7 mouse cellular contexts compared by ENCODE assay signal in genomic region chr19:53557267-53557936, GRCm38 (mm10). TPM values are rescaled to one million over a fixed set of nuclear protein-coding genes. Genes with fewer than 3 reads are reported as not detected.
DNase-seq lines count a peak whose midpoint lies in the region; ATAC-seq lines count a peak whose summit lies in the region.

No protein-coding gene starts in this region.

- 0 out of 2 replicates have a peak overlapping the region, but pooled peaks have one; percentile 6 for H3K27ac ChIP-seq in limb, embryonic 13.5 days
- H3K27ac ChIP-seq in stomach, embryonic 15.5 days: no peak overlapping the region

- 28% methylated on average over 20 of the region's 20 CpGs for whole genome bisulfite sequencing in limb, embryonic 13.5 days
- WGBS in stomach, embryonic 15.5 days: 29% methylated on average over 20 of the region's 20 CpGs

- H3K27me3 ChIP-seq in limb, embryonic 13.5 days: no peaks in the 10 kb centered on the region
- no peaks in the 10 kb centered on the region for H3K27me3 ChIP-seq in stomach, embryonic 15.5 days (replicated peaks)

- peak; percentile 84 for ATAC-seq in limb, embryonic 13.5 days (ENCODE audit: low FRiP score, low read depth)
- ATAC-seq in stomach, embryonic 15.5 days (ENCODE audit: insufficient read depth, low FRiP score, low read depth): peak; percentile 63; the same call in 1 of the 2 replicates

- H3K4me1 ChIP-seq in limb, embryonic 13.5 days: peaks cover 15% of the 10 kb centered on the region
- peaks cover 8% of the 10 kb centered on the region; the same call in 1 of the 2 replicates for H3K4me1 ChIP-seq in stomach, embryonic 15.5 days

- H3K4me2 ChIP-seq in limb, embryonic 13.5 days (replicated peaks): peak overlapping the region; percentile 62
- H3K4me2 ChIP-seq in stomach, embryonic 15.5 days: peak overlapping the region; percentile 46

- intact Hi-C loops in heart, postnatal 10 days (cut with DNase I): no loop called here

- H3K36me3 ChIP-seq in limb, embryonic 13.5 days: no peaks in the 10 kb centered on the region
- no peaks in the 10 kb centered on the region for H3K36me3 ChIP-seq in stomach, embryonic 15.5 days

- peak overlapping the region; percentile 28 for H3K4me3 ChIP-seq in limb, embryonic 13.5 days
- H3K4me3 ChIP-seq in stomach, embryonic 15.5 days (replicated peaks): peak overlapping the region; percentile 17; the same call in 1 of the 2 replicates

- H3K9ac ChIP-seq in limb, embryonic 13.5 days: peak overlapping the region; percentile 48; the same call in 1 of the 2 replicates
- H3K9ac ChIP-seq in stomach, embryonic 15.5 days: no peak overlapping the region

- DNase-seq in B cell, adult 2 months: peak; percentile 28 to 31
- peak; percentile 68 for DNase-seq in ES-CJ7 (ENCODE audit: low read depth, low spot score)
- DNase-seq in heart, postnatal 10 days: peak; percentile 48 to 63
- DNase-seq in frontal cortex, postnatal 36 days (ENCODE audit: low spot score in 2 of 2): no peak
- DNase-seq in layer of hippocampus, postnatal 14 days (ENCODE audit: low spot score in 2 of 2): no peak

- H3K9me3 ChIP-seq in limb, embryonic 13.5 days: no peaks in the 10 kb centered on the region
- no peaks in the 10 kb centered on the region; the same call in 1 of the 2 replicates for H3K9me3 ChIP-seq in stomach, embryonic 15.5 days

RNA-seq across cellular contexts. Expression of gene Dusp5, which starts 28.5 kb away (rescaled TPM):
- 10 to 100 TPM; 10.3 to 14.2 TPM for total RNA-seq in heart, postnatal 10 days (2021)
- polyA plus RNA-seq in limb, embryonic 13.5 days (2015; fragmentation: Nextera tagmentation; extraction: Ambion mirVana): 2.1 and 2.6 TPM in 2 replicates
- 7.2 and 7.4 TPM in 2 replicates for polyA plus RNA-seq in stomach, embryonic 15.5 days (2015; fragmentation: Nextera tagmentation; extraction: Ambion mirVana)
- total RNA-seq in layer of hippocampus, postnatal 14 days (2021): 10 to 100 TPM; 16.9 to 19.8 TPM

RNA-seq across cellular contexts. Expression of gene Nutf2-ps1, which starts 31.5 kb away (rescaled TPM):
- 100 to 1,000 TPM in 1 of 2 experiments, 10 to 100 TPM in 1; 81.9 to 104 TPM for total RNA-seq in heart, postnatal 10 days (2021)
- polyA plus RNA-seq in limb, embryonic 13.5 days (2015; fragmentation: Nextera tagmentation; extraction: Ambion mirVana): 373 and 383 TPM in 2 replicates
- polyA plus RNA-seq in stomach, embryonic 15.5 days (2015; fragmentation: Nextera tagmentation; extraction: Ambion mirVana): 377 and 407 TPM in 2 replicates
- total RNA-seq in layer of hippocampus, postnatal 14 days (2021): 10 to 100 TPM; 29.8 to 45.3 TPM

RNA-seq across cellular contexts. Expression of gene Smc3, which starts 42.8 kb away (rescaled TPM):
- 10 to 100 TPM; 26.3 to 29.6 TPM for total RNA-seq in heart, postnatal 10 days (2021)
- 79.1 and 83.6 TPM in 2 replicates for polyA plus RNA-seq in limb, embryonic 13.5 days (2015; fragmentation: Nextera tagmentation; extraction: Ambion mirVana)
- polyA plus RNA-seq in stomach, embryonic 15.5 days (2015; fragmentation: Nextera tagmentation; extraction: Ambion mirVana): 65.5 and 67.4 TPM in 2 replicates
- total RNA-seq in layer of hippocampus, postnatal 14 days (2021): 10 to 100 TPM; 34.8 to 37.3 TPM

Comparison
In these comparisons a context has a peak if more than half of its experiments do, and no peak if none do; other contexts are left out.
1. DNase-seq: peak in B cell, adult 2 months (2 of 2), ES-CJ7 (single experiment) and heart, postnatal 10 days (2 of 2); none in frontal cortex, postnatal 36 days (0 of 2) and layer of hippocampus, postnatal 14 days (0 of 2).